Mouse (Mus musculus): ENCODE data around the gene Sema7a.

Gene Sema7a

GRCm38 (mm10) chr9:57939431-57940348 lies at the start of gene Sema7a:
Sema7a (plus strand) TSS chr9:57940112.
- in situ Hi-C loops (cut with MseI, MboI) = loop anchor here (5.0 kb wide), 1 partner anchor 58 kb away; no protein-coding TSS in a partner anchor

GRCm38 (mm10) chr9:57900478-57900877 lies 39.4 kb upstream of the Sema7a start:
- in situ Hi-C loops (cut with MseI, MboI) = no loop called here

- in situ Hi-C loops (cut with MseI, MboI) = no loop called here
Observed at GRCm38 (mm10) chr9:57901197-57901596, 38.7 kb upstream of the Sema7a start.

GRCm38 (mm10) chr9:57901601-57902000 lies 38.3 kb upstream of the Sema7a start:
- in situ Hi-C loops (cut with MseI, MboI) = no loop called here

- in situ Hi-C loops (cut with MseI, MboI) = no loop called here
Observed at GRCm38 (mm10) chr9:57902132-57902531, 37.8 kb upstream of the Sema7a start.

GRCm38 (mm10) chr9:57903589-57904249 lies 36.2 kb upstream of the Sema7a start:
- in situ Hi-C loops (cut with MseI, MboI) = no loop called here

GRCm38 (mm10) chr9:57904250-57904644 lies 35.7 kb upstream of the Sema7a start:
- in situ Hi-C loops (cut with MseI, MboI) = no loop called here

- in situ Hi-C loops (cut with MseI, MboI) = no loop called here
Observed at GRCm38 (mm10) chr9:57907206-57907605, 32.7 kb upstream of the Sema7a start.

GRCm38 (mm10) chr9:57910254-57911160 lies 29.4 kb upstream of the Sema7a start, which contains the start of gene Ubl7:
Ubl7 (plus strand) TSS chr9:57910979.
- in situ Hi-C loops (cut with MseI, MboI) = no loop called here

GRCm38 (mm10) chr9:57912571-57912970 lies 27.3 kb upstream of the Sema7a start:
- in situ Hi-C loops (cut with MseI, MboI) = no loop called here

- in situ Hi-C loops (cut with MseI, MboI) = no loop called here
Observed at GRCm38 (mm10) chr9:57921491-57922060, 18.3 kb upstream of the Sema7a start.

- in situ Hi-C loops (cut with MseI, MboI) = no loop called here
Observed at GRCm38 (mm10) chr9:57922381-57922780, 17.5 kb upstream of the Sema7a start.

- in situ Hi-C loops (cut with MseI, MboI) = no loop called here
Observed at GRCm38 (mm10) chr9:57923046-57923445, 16.9 kb upstream of the Sema7a start.

GRCm38 (mm10) chr9:57931166-57931767 lies 8.6 kb upstream of the Sema7a start:
- in situ Hi-C loops (cut with MseI, MboI) = no loop called here

GRCm38 (mm10) chr9:57932253-57932652 lies 7.7 kb upstream of the Sema7a start:
- in situ Hi-C loops (cut with MseI, MboI) = no loop called here

GRCm38 (mm10) chr9:57932831-57933602 lies 6.9 kb upstream of the Sema7a start:
- in situ Hi-C loops (cut with MseI, MboI) = no loop called here

- in situ Hi-C loops (cut with MseI, MboI) = loop anchor here (5.0 kb wide), 1 partner anchor 61 kb away; no protein-coding TSS in a partner anchor
Observed at GRCm38 (mm10) chr9:57935683-57936437, 4.1 kb upstream of the Sema7a start.

GRCm38 (mm10) chr9:57937171-57937570 lies 2.7 kb upstream of the Sema7a start:
- in situ Hi-C loops (cut with MseI, MboI) = loop anchor here (5.0 kb wide), 1 partner anchor 60 kb away; no protein-coding TSS in a partner anchor

- in situ Hi-C loops (cut with MseI, MboI) = loop anchor here (5.0 kb wide), 1 partner anchor 60 kb away; no protein-coding TSS in a partner anchor
Observed at GRCm38 (mm10) chr9:57937651-57938050, 2.3 kb upstream of the Sema7a start.
